Mouse (Mus musculus): Measurements from ENCODE around the gene Ganc.

Ganc gene

DNA sequence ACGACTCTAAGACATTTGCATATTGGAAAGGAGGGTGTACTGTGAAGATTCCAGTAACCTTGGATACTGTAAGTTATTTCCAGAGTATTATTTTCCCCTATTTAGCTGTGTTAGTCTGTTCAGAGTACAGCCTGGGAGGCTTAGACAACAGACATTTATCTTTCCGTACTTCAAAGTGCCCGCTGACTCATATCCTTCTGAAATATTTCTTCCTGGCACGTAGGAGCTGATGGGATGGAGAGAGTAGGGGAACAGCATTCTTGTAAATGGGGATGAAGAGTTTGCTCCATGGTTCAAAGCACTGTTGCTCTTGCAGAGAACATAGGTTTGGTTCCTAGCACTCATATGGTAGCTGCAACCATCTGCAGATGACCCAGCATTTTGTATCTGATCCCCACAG, 48.9 kb downstream of the Ganc start:
- no peak for DNase-seq

DNA sequence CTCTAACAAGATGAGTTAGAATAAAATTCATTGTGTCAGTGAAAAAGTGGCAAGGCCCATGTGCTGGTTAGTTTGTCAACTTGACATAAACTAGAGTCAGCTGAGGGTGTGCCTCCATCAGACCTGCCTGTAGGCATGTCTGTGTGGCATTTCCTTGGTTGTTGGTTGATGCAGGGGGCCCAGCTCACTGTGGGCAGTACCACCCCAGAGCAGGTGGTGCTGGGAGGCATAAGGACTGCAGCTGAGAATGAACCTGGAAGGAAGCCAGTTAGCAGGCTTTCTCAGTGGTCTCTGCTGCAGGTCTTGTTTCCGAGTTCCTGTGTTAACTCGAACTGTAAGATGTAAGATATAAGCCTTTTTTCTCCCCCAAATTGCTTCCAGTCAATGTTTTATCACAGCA, 51.3 kb downstream of the Ganc start:
- DNase-seq, result no peak

DNA sequence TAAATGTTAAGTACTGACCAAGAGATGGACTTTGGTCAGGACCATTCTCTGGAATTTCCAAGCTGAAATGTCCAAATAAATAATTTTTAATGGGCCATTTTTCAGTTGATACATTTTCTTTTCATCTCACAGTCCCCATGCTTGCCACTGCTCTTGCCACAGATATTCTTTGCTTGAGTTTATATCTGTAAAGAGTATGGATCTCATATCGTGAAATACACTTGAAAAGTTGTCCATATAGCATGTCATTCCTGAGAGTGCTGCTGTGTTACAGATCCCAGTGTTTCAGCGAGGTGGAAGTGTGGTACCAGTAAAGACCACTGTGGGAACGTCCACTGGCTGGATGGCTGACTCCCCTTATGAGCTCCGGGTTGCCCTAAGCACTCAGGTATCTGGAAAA, 52.0 kb downstream of the Ganc start, which contains the start of gene Capn3:
Gene Capn3, plus strand, starts transcription at position 301 of the 400 bp plus-strand sequence.
- no peak for DNase-seq

DNA sequence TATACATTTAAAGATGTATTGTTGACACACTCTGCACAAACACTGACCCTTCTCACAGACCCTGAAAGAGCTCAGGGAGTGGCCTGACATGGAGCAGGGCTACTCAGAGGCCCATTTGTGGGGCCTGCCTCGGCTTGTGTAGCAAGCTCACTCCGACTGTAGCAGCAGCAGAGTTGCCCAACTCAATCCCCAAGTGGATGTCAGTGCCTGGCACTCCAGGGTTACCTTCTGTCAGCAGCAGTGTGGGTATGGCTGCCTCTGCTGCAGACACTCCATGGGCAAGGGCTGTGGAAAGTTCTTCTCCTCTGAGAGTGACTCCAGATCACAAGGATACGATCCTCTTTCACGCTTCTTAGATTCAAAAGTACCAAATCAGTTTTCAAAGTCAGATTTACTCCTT, 56.5 kb downstream of the Ganc start:
- DNase-seq, result no peak

DNA sequence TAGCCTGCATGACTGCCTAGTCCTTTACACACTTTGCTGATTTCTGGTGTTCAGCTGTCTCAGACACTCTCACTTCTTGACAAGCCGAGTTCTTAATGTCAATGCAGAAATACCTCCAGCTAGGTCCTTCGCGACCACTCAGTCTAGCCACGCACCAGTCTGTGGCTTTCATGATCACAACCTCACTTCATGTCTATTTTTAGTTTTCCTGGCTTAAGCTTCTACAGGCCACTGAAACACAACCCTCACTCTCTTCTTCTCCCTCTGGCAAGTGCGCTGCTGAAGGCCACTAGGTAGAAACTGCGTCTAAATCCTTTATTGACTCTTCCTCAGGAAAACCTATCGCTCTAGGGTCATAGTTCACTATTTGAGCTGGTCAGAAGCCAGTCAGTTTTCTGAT, 59.6 kb downstream of the Ganc start:
- no peak for DNase-seq

DNA sequence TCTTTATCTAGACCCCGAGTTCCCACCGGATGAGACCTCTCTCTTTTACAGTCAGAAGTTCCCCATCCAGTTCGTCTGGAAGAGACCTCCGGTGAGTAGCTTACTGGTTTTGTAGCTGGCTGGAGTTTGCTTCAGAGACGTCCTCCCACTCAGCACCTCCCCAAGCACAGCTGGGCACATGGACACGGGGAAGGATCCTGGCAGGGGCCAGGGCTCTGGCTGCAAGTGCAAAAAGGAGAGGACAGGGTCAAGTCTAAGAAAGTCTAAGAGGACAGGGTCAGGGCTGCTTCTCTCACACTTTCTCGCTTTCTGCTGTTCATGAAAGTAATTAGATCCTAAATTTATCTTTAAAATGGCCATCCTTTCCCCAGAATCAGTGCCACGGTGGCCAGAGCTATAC, 60.4 kb downstream of the Ganc start:
- no peak for DNase-seq

DNA sequence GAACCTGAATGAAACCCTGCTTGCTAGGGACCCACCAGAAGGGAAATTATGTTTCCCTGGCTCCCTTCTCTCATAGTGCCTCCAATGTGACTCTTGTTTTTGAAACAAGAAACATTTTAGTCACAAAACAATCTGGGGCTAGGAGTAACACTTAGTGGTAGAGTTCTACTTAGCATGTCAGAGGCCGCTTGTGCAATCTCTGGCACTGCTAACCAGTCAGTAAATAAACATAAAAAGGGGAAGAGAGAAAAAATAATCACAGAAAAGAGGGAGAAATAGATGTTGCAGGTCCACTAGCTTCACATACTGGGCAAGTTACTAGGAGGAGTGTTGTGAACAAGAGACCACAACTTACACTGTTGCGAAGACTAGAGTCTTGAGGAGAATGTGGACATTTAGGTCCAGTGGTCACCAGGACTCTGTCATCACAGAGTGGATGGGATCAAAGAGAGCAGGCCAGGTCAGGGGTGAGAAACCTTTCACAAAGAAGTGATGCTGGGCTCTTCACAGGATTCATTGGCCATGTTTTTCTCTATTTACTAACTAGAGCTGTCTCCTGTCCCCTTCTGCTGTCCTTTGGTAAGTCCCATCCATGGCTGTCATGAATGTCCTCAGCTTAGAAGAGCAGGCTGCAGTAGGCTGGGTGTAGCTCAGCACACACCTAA, 61.2 kb downstream of the Ganc start:
- DNase-seq, result peak; percentile 20

DNA sequence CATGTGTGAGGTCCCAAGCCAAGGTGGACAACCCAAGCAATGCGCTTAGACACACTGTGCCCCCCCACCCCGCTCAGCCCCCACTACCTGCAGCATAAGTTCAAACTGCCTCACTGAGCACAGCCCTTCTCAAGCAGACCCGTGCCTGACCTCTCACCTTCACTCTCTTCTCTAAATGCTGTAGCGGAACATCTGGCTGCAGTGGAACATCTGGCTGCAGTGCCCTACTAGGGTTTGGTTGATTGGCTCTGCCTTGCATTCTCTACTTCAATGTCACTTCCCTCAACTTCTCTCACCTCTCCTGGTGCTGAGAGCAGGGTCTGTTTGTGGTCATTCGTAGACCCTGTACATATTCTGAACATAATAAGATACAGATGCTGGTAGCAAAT, 61.7 kb downstream of the Ganc start:
- no peak for DNase-seq

DNA sequence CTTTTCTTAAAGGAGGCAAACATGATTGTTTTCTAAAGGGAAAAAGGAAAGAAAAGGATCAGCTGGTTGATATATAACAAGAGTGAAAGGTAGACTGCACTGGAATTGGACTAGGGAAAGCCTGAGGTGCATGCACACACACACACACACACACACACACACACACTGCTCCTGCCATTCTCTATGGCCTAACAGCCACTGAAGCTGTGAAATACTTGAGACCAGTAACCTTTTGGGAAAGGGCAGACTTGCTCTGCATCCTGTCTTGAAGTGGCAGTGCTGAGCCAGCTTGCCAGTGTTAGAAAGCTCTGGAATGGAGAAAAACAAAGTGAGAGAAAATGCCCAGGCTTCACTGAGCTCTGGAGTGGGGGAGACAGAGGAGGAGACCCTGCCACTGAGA, 64.3 kb downstream of the Ganc start:
- no peak for DNase-seq

DNA sequence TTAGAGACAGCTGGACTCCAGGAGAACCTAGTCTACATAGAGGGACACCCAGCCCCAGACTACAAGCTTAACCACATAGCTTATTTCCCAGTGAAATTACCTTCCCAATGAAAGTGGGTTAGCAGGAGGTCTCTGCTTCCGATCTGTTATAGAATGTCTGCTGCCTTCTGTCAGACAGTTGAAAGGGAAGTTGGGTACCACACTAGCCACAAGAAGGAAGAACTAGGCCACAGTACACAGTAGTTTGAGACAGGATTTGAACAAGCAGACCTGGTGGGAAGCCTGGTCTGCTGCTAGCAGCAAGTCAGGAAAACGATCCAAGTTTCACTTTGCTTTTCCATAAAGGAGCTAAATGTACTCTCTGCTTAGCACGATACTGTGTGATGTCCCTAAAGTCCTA, 65.5 kb downstream of the Ganc start:
- DNase-seq, result peak; percentile 48

DNA sequence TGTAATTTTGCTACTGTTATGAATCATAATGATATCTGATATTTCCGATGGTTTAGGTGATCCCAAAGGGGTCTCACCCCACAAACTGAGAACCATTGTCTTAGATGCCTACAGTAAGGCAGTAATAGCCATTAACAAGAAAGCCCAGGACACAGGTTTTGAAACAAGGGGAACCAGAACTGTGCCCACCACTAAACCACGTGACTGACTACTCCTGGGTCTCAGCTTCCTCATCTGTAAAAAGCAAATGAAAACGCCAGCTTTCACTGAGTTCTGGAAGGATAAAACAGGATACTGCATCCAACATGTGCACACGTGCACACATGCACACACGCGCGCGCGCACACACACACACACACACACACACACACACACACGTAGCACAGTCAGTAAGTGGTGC, 66.0 kb downstream of the Ganc start:
- DNase-seq, result peak; percentile 59

DNA sequence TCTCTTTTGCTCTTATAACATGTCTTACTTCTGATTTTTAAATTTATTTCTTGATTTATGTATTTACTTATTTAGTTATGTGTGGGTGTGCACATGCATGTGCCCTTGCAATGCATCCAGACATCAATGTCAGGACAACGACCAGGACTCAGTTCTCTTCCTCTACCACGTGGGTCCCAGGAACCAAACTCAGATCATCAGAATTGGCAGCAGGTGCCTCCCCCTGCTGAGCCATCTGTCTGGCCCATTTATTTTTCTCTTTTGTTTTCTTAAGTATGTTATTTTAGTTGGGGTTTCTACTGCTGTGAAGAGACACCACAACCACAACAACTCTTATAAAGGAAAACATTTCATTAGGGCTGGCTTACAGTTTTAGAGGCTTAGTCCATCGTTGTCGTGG, 67.2 kb downstream of the Ganc start:
- no peak for DNase-seq

DNA sequence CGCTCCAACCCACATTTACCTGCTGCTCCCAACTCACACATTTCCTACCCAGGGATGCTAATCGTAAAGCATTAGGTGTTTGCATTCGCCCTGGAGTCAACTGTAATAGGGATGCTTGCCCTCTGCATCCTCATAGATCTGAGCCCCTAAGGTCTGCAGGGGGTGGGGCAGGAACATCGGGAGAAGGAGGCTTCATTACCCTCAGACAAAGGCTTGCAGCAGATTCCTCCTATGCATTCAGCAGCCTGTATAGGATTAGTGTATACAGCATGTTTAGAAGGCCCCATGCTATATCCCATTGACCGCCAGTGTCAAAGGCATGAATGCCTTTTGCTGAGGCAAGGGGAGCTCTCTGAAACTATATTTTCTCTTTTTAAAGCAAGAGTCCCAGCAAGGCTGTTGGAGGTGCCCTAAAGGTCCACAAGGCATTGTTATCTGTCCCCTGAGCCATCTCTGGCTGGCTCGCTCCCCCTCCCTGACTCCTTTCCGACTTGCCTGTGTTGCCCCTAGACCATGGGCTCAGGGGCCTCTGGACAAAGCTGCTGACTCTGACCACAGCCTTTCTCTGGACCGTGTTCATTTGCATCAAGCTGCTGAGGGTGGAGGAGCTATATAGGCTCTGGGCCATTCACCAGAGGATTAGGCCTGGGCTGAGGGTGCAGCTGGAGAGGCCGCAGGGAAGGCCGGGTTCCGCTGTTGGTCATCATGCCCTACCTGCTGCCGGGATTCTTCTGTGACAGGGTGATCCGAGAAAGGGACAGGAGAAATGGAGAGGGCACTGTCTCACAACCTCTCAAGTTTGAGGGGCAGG, 72.8 kb downstream of the Ganc start:
- DNase-seq, result no peak

DNA sequence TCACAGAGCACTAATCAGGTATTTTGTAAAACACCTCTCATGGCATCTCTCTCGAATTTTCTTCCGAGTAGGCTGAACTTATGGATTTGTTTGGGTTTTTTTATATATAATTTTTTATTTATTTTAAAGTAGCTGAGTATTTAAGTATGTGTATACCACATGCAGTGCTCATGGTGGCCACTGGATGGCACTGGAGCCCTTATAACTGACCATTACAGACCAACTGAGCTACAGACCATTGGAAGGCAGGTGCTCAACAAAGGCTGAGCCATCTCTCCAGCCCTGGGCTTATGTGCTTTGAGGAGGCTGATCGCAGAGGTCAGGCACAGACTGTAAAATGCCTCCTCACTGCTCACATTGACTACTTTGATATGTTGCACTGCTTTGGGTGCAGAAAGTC, 74.9 kb downstream of the Ganc start:
- peak; percentile 68 for DNase-seq

DNA sequence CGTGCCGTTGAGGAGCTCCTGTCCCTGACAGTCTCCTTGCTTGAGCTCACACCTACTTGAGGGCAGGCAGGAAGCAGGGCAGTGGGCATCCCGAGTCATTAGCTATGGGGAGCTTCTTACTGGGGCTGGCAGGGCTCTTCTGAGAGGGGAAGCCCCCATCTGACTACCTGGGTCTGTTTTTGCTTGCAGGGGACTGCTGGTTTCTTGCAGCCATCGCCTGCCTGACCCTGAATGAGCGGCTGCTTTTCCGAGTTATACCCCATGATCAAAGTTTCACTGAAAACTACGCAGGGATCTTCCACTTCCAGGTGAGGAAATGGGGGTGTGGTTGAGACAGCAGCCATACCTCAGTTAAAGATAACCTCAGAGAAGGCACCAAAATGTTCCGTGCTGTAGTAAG, 78.2 kb downstream of the Ganc start:
- no peak for DNase-seq

DNA sequence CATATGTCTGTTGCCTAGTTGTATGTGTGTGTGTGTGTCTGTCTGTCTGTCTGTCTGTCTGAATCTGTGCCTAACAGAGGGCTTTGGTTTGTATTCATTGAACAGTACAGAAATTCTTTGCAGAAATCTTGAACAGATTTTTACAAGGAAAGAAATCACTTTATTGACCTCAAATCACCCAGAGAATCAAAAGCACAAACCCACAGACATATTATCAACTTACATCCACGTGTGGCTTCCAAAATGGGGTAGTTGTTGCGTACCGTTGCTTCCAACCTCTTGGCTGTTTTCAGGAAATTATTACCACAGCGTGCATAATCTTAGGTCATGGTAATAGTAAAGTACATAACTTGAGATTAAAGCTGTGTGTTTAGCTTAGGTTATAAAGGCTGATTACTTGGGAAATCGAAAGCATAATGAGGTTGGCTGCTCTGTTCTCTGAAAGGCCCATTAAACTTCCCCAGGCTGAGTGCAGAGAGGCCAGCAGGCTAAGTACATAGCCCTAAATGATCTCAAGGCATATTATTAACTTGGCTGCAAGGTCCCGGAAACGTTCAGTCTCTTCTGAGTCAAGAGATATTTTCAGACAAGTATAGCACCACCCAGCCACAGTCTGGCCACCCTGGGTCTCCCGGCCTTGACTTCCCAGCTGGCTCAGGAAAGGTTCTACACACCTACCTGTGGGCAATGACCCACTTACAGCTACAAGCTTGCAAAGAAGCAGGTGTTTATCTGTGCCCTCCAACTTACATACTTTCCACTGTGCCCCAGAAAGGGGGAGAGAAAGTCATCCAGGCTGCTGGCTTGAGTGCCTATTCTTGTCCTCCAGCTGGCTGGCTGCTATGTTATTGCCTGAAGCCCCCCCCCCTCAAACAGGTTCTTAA, 79.1 kb downstream of the Ganc start:
- DNase-seq, result no peak

DNA sequence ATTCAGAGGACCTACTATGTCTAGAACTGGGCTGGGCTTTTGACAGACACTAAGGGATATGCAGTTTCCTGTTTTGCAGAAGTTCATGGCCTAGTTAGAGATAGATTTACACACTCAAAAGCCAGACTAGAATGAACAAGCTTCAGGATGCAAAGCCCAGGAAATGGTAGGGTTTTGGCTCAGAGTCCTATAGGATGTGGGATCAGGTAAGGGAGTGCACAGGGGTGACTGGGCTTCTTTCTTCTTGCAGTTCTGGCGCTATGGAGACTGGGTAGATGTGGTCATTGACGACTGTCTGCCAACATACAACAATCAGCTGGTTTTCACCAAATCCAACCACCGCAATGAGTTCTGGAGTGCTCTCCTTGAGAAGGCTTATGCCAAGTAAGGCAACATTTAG, 80.5 kb downstream of the Ganc start:
- no peak for DNase-seq

DNA sequence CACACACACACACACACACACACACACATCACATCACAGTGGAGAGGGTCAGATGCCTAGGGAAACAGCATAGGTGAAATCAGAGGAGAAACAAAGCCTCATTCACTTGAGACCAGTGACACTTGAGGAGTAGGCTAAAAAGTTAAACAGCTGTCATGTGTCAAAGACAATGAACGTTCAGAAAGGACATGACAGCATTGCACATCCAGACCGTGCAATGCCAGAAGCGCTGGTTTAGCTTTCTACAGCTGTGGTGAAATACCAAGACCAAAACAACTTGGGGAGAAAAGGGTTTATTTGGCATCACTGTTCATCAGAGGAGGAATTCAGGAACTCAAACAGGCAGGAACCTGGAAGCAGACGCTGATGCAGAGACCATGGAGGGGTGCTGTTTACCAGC, 89.6 kb downstream of the Ganc start:
- DNase-seq, result no peak

DNA sequence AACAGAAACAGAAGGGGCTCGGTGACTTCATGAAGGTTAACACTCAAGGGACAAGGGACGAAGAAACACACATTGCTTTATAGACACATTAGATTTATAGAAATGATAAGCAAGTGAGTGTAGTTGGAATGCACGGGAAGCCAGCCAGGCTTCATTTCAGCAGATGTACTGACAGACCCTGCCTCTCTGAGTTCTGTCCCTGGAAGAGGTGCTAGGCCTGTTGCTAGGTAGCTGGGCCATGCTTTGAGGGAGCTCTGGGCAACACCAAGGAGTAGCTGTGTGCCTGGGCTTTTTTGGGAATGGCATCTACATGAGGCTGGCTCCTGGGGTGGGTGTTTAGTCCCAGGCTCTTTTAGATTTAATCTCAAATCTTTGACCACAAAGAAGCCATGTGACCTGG, 92.8 kb downstream of the Ganc start:
- peak; percentile 81 for DNase-seq

DNA sequence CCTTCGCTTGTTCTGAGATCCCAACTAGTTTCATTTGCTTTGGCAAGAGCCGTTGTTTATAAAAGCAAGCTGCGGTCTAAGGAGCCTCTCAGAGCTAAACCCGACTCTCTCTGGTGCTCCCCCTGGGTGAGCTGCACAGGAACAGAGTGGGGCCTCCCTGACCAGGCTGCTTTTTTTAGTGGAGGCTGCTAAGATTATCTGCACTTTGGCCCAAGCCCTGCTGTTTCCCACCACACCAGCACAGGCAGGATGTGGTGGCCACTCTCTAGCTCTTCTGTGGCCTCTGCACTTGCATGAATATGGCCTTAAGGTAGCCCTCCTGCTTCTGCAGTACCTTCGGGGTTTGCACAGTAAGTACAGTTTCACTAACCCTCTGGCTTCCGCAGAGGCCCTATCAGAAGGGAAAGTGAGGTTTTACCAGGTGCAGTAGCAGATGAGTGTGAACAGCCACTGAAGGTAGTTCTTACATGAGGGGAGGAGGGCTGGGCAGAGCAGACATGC, 96.3 kb downstream of the Ganc start:
- DNase-seq, result no peak

DNA sequence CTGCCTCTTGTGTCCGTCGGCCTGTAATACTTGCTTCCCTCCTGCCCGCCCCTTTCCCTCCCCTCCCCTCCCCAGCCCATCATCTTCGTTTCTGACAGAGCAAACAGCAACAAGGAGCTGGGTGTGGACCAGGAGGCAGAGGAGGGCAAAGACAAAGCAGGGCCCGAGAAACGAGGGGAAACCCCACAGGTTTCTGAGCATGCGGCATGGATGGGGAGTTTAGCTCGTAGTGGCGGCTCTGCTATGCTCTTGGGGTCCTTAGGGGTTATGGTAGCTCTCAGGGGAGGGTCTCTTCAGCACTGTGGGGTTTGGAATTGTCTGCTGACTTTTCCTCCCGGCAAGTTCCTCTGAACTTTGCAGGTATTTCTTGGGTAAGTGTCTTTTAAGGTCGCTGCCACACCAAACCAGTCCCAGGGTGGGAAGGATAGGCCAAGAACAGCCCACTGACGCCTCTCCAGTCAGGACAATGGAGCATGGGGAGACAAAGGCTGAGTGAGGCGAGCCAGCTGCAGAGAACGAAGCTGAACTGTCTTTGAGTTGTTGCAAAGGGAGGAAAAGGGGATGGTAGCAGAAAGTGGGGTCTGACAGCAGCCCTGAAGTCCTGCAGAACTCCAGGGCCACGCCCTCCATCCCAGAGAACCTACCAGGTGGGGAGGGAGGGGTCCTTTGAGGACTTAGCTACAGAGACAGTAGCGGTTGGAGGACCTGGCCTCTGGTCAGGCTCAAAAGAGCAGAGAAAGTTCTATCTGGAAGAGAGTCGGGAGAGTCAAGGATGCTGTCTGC, 97.6 kb downstream of the Ganc start:
- no peak for DNase-seq

DNA sequence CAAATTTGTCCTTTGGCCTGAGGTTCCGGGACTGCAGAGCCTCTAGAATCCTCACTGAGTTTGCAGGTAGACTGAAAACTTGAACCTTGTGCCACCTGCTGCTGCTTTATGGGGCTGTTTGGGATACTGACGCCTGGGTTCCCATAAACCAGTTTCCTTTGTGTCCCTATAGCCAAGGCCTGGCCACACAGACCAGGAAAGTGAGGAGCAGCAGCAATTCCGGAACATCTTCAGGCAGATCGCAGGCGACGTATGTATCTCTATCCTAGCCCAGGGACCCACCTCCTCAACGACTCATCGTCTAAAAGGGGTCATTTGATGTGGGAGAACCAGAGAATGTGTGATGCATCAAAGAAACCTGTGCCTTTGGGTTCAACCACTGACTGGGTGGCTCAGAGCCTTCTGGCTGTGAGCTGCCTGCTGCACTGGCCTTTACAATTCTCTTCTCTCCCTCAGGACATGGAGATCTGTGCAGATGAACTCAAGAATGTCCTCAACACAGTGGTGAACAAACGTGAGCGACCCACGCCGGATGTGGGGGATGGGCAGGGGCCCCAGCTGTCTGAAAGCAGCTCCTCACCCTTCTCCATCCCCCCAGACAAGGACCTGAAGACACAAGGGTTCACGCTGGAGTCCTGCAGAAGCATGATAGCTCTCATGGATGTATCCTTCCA, 98.4 kb downstream of the Ganc start:
- DNase-seq, result no peak

Measured in layer of hippocampus, adult 9-11 months (tissue).